Mouse (Mus musculus): ENCODE results near the gene Depdc1b.

- TF ChIP-seq CTCF (IDR thresholded peaks at IDR 0.05; ENCODE audit: borderline replicate concordance, control insufficient read depth, extremely low read depth, insufficient read depth, low read length, poor library complexity) (no peak), POLR2A (IDR thresholded peaks at IDR 0.05; ENCODE audit: control insufficient read depth, extremely low read depth, insufficient read depth, low read length, poor library complexity) (no peak)
Measured at GRCm38 (mm10) chr13:108449116-108450097, 133.3 kb downstream of the Depdc1b start, which contains the start of gene Pde4d.
